Mouse (Mus musculus) erythroblast, adult 5-6 weeks (primary cell): ENCODE measurements around the gene Sars. TPM values are rescaled to one million over a fixed set of nuclear protein-coding genes. Genes with fewer than 3 reads are reported as not detected.

Source experiments
- ATAC-seq: replicated peaks from 2 replicates; pipeline ENCODE4 v1.8.0; 2016; ENCODE audit warnings: moderate number of reproducible peaks, mild to moderate bottlenecking, moderate TSS enrichment, inconsistent platforms; ENCODE audit not compliant: poor library complexity, low FRiP score, severe bottlenecking
- total RNA-seq, 2 experiments: library from RNA; stranded (forward) in 1 of 2; stranded (reverse) in 1 of 2; fragments of 150-400 nt in 1 of 2; fragments of 200-764, 138-1000 nt in 1 of 2; gene quantifications; 2 replicates each; pipeline versions ENCODE4 v1.2.3 to v1.2.4; 2015 to 2017; ENCODE audit warnings: low replicate concordance in 2 of 2

Sars gene
- total RNA-seq, 2 experiments from 2014 or later, result 20.4 to 143 TPM

GRCm38 (mm10) chr3:108432542-108433187 lies 12.3 kb downstream of the Sars start:
- ATAC-seq, result no peak

DNA sequence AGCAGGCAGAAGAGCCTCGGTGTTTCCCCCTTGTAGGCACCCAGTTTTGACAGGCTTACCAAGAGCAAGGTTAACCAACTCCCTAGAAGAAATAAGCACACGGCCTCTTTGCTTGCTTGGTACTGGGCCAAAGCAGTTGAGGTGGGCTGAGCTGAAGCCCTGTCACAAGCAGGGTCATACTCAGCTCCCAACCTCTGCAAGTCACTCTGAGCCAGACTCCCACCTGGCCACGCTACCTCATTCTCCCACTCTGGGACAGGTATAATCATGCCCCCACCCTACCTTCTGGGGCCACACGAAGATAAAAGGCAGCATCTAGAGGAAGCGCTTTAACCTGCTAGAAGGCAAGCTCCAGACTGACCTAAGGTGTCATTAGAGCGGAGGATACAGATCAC lies 19.4 kb downstream of the Sars start:
- ATAC-seq, result no peak

- ATAC-seq, result no peak
Observed at GRCm38 (mm10) chr3:108424944-108425623, 19.9 kb downstream of the Sars start.

DNA sequence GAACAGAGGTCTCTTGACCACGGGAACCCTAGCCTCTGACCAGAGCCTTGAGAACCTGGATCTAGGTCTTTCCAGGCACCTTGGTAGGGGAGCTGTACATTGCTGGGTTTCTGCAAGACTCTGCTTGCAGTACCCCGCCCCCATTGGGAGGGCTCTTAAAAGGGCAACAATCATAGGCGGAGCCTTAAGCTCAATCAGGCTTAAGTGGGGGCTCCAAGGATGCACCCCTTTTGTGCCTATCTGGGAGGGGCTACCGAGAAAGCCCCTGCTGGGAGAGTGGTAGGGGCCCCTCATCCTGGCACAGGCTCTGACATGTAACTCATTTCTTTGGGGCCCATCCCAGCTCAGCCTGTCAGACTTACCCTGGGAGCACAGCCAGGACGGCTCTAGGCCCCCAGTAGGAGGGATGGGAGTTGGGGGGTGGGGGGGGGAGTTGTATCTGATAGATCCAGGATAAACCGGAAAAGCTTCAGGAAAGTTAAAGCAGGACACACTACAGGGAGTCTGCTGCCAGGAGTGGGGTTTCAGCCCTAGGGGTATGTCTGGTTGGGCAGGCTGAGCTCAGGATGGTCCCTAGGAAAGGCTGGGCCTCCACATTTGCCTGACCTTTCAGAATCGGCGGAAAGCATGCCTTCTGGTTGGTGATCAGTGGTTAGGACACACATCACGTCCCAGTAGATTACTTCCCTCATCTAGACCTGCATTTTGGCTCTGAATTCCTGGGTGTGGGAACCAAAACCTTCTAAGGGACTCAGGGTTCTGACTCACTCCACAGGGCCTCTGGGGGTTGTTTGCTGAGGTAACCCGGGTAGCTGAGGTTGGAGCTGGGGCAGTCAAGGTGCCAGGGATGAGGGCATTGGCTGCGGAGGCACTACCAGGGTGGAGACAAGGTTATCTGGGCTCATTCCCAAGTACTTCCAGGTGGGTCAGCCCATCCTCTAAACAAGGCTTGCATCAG lies 20.9 kb downstream of the Sars start:
- no peak for ATAC-seq

- no peak for ATAC-seq
Observed at GRCm38 (mm10) chr3:108423006-108423405, 22.0 kb downstream of the Sars start.

DNA sequence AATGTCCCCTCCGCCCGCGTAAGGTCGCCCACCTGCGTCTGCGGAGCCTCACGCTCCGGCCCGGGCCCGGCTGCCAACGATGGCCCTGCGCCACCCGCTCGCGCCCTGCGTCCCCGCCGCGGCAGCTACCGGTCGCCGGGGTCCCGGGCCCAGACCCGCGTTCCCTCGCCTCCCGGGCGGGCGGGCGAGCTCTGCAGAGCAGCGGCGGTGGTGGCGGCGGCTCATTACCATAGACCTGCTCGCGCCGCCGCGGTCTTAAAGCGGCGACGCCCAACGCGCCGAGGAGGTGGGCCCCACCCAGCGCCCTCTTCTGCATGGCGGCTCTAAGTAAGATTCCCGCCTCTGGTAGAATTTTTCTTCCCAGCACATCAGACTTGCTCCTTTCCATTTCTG lies 29.2 kb downstream of the Sars start:
- ATAC-seq, result no peak

GRCm38 (mm10) chr3:108414857-108415830 lies 29.9 kb downstream of the Sars start, which contains the start of gene Celsr2:
TSS of gene Celsr2 (minus strand) at chr3:108415552.
- ATAC-seq, result no peak

- ATAC-seq, result no peak
Observed at GRCm38 (mm10) chr3:108413634-108414360, 31.2 kb downstream of the Sars start.

GRCm38 (mm10) chr3:108411754-108412121 lies 33.3 kb downstream of the Sars start:
- ATAC-seq, result no peak

DNA sequence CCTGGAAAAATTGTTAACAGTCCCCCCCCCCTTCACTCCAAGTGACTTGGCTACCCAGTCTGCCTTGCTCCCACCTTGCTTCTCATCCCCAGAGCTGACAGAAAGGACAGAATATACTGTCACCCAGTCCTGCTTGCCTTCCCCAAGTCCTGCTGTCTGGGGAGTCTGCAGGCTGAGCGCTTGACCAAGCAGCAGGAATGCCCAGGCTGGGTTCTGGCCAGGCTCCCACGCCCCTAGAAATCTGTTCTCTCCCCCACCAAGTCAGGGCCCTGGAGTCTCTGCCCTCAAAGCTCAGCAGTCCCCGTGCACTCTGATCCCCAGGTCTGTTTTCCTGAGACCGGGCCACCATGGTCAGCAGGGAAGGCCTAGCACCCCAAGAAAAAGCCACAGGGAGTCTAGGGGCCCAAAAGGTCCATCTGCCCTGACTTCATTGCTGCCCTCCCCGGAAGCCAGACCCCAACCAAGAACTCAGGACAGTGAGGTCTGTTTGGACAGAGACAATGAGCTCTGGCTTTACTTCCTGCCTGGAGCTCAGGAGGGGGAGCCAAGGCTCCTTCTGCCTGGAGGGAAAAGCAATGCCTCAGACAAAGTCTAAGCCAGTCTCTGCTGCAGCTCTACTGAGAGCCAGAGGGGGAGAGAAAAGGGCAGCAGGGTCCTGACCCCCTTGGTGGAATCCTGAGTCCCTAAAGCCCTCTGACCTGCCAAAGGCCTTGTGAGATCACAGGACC lies 33.8 kb downstream of the Sars start:
- no peak for ATAC-seq

- ATAC-seq, result no peak
Observed at GRCm38 (mm10) chr3:108410359-108410714, 34.7 kb downstream of the Sars start.

GRCm38 (mm10) chr3:108409656-108410358 lies 35.2 kb downstream of the Sars start:
- ATAC-seq, result no peak

DNA sequence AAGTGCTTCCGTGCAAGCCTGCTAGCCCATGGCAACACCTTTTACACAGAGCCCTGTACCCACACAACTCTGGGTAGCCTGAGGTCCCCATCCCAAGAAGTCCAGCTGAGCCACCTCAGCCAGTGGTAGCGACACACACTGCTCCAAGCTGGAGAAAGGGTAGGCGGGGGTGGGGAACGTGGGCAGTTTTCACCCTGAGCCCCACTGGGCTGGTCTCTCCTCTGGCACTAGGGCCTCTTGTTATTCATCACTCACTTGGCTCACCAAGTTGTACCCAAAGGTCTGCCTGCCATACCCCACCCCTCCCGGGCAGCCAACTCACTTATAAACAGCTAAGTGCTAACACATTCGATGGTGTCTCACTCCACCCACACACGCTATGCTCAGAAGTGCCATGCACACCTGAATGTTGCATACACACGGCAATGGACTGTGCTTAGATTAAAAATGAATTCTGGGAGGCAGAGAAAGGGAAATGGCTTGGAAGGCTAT lies 36.4 kb downstream of the Sars start:
- ATAC-seq, result no peak

DNA sequence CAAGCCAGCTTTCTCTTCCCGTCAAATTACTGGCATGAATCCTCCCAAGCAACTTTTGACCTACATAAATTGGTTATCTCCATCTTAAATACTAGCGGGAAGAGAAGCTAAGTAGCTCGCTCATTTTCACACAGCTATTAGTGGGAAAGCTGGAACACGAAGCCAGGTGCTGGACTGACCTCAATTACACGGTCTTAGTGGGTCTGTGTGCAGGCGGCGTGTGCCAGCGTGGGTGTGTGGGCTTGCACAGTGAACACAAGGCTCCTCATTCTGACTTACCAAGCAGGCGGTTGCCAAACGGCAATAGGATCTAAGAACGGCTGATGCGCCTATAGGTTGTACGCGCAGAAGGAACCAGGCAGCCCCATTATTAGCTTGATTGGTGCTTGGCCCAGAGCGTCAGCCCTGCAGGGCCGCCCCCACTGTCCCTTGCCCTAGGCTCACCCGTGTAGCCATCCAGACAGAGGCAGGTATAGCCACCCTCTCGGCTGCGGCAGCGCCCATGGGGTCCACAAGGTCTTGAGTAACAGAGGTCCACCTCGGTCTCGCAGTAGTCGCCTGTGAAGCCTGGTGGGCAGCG lies 38.6 kb downstream of the Sars start:
- no peak for ATAC-seq

GRCm38 (mm10) chr3:108405536-108406305 lies 39.3 kb downstream of the Sars start:
- ATAC-seq, result no peak

- ATAC-seq, result no peak
Observed at GRCm38 (mm10) chr3:108402528-108402920, 42.5 kb downstream of the Sars start.
